Mouse (Mus musculus): Measurements from ENCODE around the gene Cisd3. TPM values are rescaled to one million over a fixed set of nuclear protein-coding genes. Genes with fewer than 3 reads are reported as not detected.
"Not testable (repeated sequence)": the region's sequence is repeated elsewhere in the genome, so short reads cannot be mapped to it uniquely, and the experiment has no call there.

The Cisd3 gene
- polyA plus RNA-seq, 1 experiment from 2014 or later: 16.1 TPM

- peaks cover 92% of the 10 kb centered on the region for H3K36me3 ChIP-seq
- no peaks in the 10 kb centered on the region for H3K27me3 ChIP-seq
- 0 out of 2 replicates have a peak, but pooled peaks cover 4% of the 10 kb centered on the region for H3K9me3 ChIP-seq
- H3K9ac ChIP-seq (replicated peaks): no peak overlapping the region
- H3K4me1 ChIP-seq (replicated peaks): no peaks in the 10 kb centered on the region
- no peak overlapping the region for H3K4me2 ChIP-seq (replicated peaks)
- H3K27ac ChIP-seq: no peak overlapping the region
- H3K4me3 ChIP-seq (replicated peaks): no peak overlapping the region
- WGBS: 93% methylated on average over 4 of the region's 4 CpGs
- no peak for ATAC-seq
Measured at GRCm38 (mm10) chr11:97719041-97719440, 33.4 kb downstream of the Cisd3 start.

GRCm38 (mm10) chr11:97721338-97721737 lies 35.7 kb downstream of the Cisd3 start:
- 96% methylated on average over 4 of the region's 4 CpGs for WGBS
- H3K9ac ChIP-seq (replicated peaks): no peak overlapping the region
- no peak for ATAC-seq

GRCm38 (mm10) chr11:97723709-97724108 lies 38.1 kb downstream of the Cisd3 start:
- Histone ChIP-seq H3K4me3 (replicated peaks) (no peak overlapping the region), H3K4me2 (replicated peaks) (no peak overlapping the region), H3K36me3 (peaks cover 99% of the 10 kb centered on the region), H3K4me1 (replicated peaks) (no peaks in the 10 kb centered on the region), H3K9me3 (0 out of 2 replicates have a peak, but pooled peaks cover 4% of the 10 kb centered on the region), H3K9ac (replicated peaks) (no peak overlapping the region), H3K27ac (no peak overlapping the region), H3K27me3 (no peaks in the 10 kb centered on the region)
- ATAC-seq: no peak
- 91% methylated on average over 7 of the region's 7 CpGs for WGBS

More at GRCm38 (mm10) chr11:97721338-97721737, 35.7 kb downstream of the Cisd3 start:
- H3K9me3 ChIP-seq: 0 out of 2 replicates have a peak, but pooled peaks cover 4% of the 10 kb centered on the region
- no peaks in the 10 kb centered on the region for H3K27me3 ChIP-seq
- no peak overlapping the region for H3K4me3 ChIP-seq (replicated peaks)
- H3K4me1 ChIP-seq (replicated peaks): no peaks in the 10 kb centered on the region
- H3K36me3 ChIP-seq: peaks cover 97% of the 10 kb centered on the region
- H3K4me2 ChIP-seq (replicated peaks): no peak overlapping the region
- no peak overlapping the region for H3K27ac ChIP-seq

GRCm38 (mm10) chr11:97728311-97728710 lies 42.7 kb downstream of the Cisd3 start:
- 85% methylated on average over 7 of the region's 7 CpGs for WGBS
- Histone ChIP-seq H3K9ac (replicated peaks) (no peak overlapping the region), H3K4me2 (replicated peaks) (no peak overlapping the region), H3K36me3 (peaks cover 88% of the 10 kb centered on the region), H3K4me1 (replicated peaks) (no peaks in the 10 kb centered on the region), H3K27me3 (no peaks in the 10 kb centered on the region), H3K27ac (no peak overlapping the region), H3K4me3 (replicated peaks) (no peak overlapping the region), H3K9me3 (no peaks in the 10 kb centered on the region)
- no peak for ATAC-seq

- peaks cover 84% of the 10 kb centered on the region for H3K36me3 ChIP-seq
- H3K4me3 ChIP-seq (replicated peaks): no peak overlapping the region
- H3K4me2 ChIP-seq (replicated peaks): no peak overlapping the region
- H3K27ac ChIP-seq: no peak overlapping the region
- no peaks in the 10 kb centered on the region for H3K4me1 ChIP-seq (replicated peaks)
- WGBS: 92% methylated on average over 7 of the region's 7 CpGs
- ATAC-seq: no peak
- no peak overlapping the region for H3K9ac ChIP-seq (replicated peaks)
- H3K9me3 ChIP-seq: no peaks in the 10 kb centered on the region
- no peaks in the 10 kb centered on the region for H3K27me3 ChIP-seq
Measured at GRCm38 (mm10) chr11:97728730-97729129, 43.1 kb downstream of the Cisd3 start.

GRCm38 (mm10) chr11:97733689-97734088 lies 48.1 kb downstream of the Cisd3 start:
- H3K4me1 ChIP-seq (replicated peaks): 0 out of 2 replicates have a peak, but pooled peaks cover 3% of the 10 kb centered on the region
- H3K4me2 ChIP-seq (replicated peaks): no peak overlapping the region
- no peak for ATAC-seq
- peaks cover 34% of the 10 kb centered on the region for H3K36me3 ChIP-seq
- no peak overlapping the region for H3K4me3 ChIP-seq (replicated peaks)
- H3K27ac ChIP-seq: no peak overlapping the region
- WGBS: 62% methylated on average over 10 of the region's 10 CpGs
- no peaks in the 10 kb centered on the region for H3K27me3 ChIP-seq
- H3K9me3 ChIP-seq: no peaks in the 10 kb centered on the region
- H3K9ac ChIP-seq (replicated peaks): no peak overlapping the region

- not testable (repeated sequence) for H3K27me3 ChIP-seq; H3K4me2 ChIP-seq (replicated peaks); H3K9ac ChIP-seq (replicated peaks); H3K27ac ChIP-seq; H3K4me3 ChIP-seq (replicated peaks); H3K9me3 ChIP-seq; ATAC-seq; H3K4me1 ChIP-seq (replicated peaks)
- peaks cover 23% of the 10 kb centered on the region for H3K36me3 ChIP-seq
- 92% methylated on average over 5 of the region's 5 CpGs for whole genome bisulfite sequencing
Measured at GRCm38 (mm10) chr11:97734810-97735209, 49.2 kb downstream of the Cisd3 start.

GRCm38 (mm10) chr11:97736645-97737044 lies 51.0 kb downstream of the Cisd3 start:
- 91% methylated on average over 5 of the region's 5 CpGs for WGBS
- Histone ChIP-seq H3K4me2 (replicated peaks) (no peak overlapping the region), H3K36me3 (peaks cover 8% of the 10 kb centered on the region), H3K4me1 (replicated peaks) (peaks cover 16% of the 10 kb centered on the region), H3K9me3 (no peaks in the 10 kb centered on the region), H3K4me3 (replicated peaks) (no peak overlapping the region), H3K27me3 (no peaks in the 10 kb centered on the region), H3K27ac (no peak overlapping the region), H3K9ac (replicated peaks) (no peak overlapping the region)
- no peak for ATAC-seq

GRCm38 (mm10) chr11:97737600-97737999 lies 52.0 kb downstream of the Cisd3 start:
- Histone ChIP-seq H3K27ac (no peak overlapping the region), H3K4me2 (replicated peaks) (no peak overlapping the region), H3K9ac (replicated peaks) (no peak overlapping the region), H3K36me3 (no peaks in the 10 kb centered on the region), H3K4me3 (replicated peaks) (no peak overlapping the region), H3K27me3 (no peaks in the 10 kb centered on the region), H3K9me3 (no peaks in the 10 kb centered on the region), H3K4me1 (replicated peaks) (peaks cover 25% of the 10 kb centered on the region)
- WGBS: 80% methylated on average over 4 of the region's 4 CpGs
- ATAC-seq: no peak

Small RNAs within 50 kb of the gene (microRNA-seq; reads per million reads assigned to microRNA genes)
- not detected for gene Gm24158
- gene Mir6927: not detected

Other genes with a start within 250 kb of the Cisd3 start
- 0.88 and 1.2 TPM in 2 replicates for gene 4933428G20Rik, start 185.5 kb upstream of the Cisd3 start, polyA plus RNA-seq (2015; fragmentation: Nextera tagmentation; extraction: Ambion mirVana)
- 7.0 and 8.5 TPM in 2 replicates for gene Srcin1, start 109.6 kb upstream of the Cisd3 start, polyA plus RNA-seq (2015; fragmentation: Nextera tagmentation; extraction: Ambion mirVana)
- gene Epop, start 56.1 kb upstream of the Cisd3 start, polyA plus RNA-seq (2015; fragmentation: Nextera tagmentation; extraction: Ambion mirVana): 3.0 and 4.2 TPM in 2 replicates
- 3.1 and 3.9 TPM in 2 replicates for gene Mllt6, start 22.4 kb upstream of the Cisd3 start, polyA plus RNA-seq (2015; fragmentation: Nextera tagmentation; extraction: Ambion mirVana)
- 23.6 and 25.3 TPM in 2 replicates for gene Pcgf2, start 14.7 kb downstream of the Cisd3 start, polyA plus RNA-seq (2015; fragmentation: Nextera tagmentation; extraction: Ambion mirVana)
- gene Psmb3, start 17.6 kb downstream of the Cisd3 start, polyA plus RNA-seq (2015; fragmentation: Nextera tagmentation; extraction: Ambion mirVana): 503 and 505 TPM in 2 replicates
- 3.7 and 4.0 TPM in 2 replicates for gene Pip4k2b, start 58.9 kb downstream of the Cisd3 start, polyA plus RNA-seq (2015; fragmentation: Nextera tagmentation; extraction: Ambion mirVana)
- 19.0 and 19.6 TPM in 2 replicates for gene Cwc25, start 80.7 kb downstream of the Cisd3 start, polyA plus RNA-seq (2015; fragmentation: Nextera tagmentation; extraction: Ambion mirVana)
- gene 1700001P01Rik, start 90.1 kb downstream of the Cisd3 start, polyA plus RNA-seq (2015; fragmentation: Nextera tagmentation; extraction: Ambion mirVana): 0.81 and 1.1 TPM in 2 replicates
- gene Rpl23, start 96.6 kb downstream of the Cisd3 start, polyA plus RNA-seq (2015; fragmentation: Nextera tagmentation; extraction: Ambion mirVana): 363 and 377 TPM in 2 replicates
- 136 and 137 TPM in 2 replicates for gene Lasp1, start 113.2 kb downstream of the Cisd3 start, polyA plus RNA-seq (2015; fragmentation: Nextera tagmentation; extraction: Ambion mirVana)
- gene B230217C12Rik, start 155.0 kb downstream of the Cisd3 start, polyA plus RNA-seq (2015; fragmentation: Nextera tagmentation; extraction: Ambion mirVana): 23.2 and 24.8 TPM in 2 replicates
- 0.59 and 0.74 TPM in 2 replicates for gene Fbxo47, start 198.3 kb downstream of the Cisd3 start, polyA plus RNA-seq (2015; fragmentation: Nextera tagmentation; extraction: Ambion mirVana)

Data from midbrain, embryonic 13.5 days (tissue).